Mouse (Mus musculus) spleen, adult 2 months (tissue): ENCODE data around the gene Adh4.

Experiments
- CTCF ChIP-seq: fragments of 200-500 bp; IDR thresholded peaks from 2 replicates; pipeline ENCODE4 v1.5.1; 2011; ENCODE audit warnings: mild to moderate bottlenecking, inconsistent platforms; ENCODE audit not compliant: insufficient read depth, insufficient read length, insufficient replicate concordance; ENCODE audit errors: extremely low read depth
- POLR2A ChIP-seq: fragments of 200-500 bp; IDR thresholded peaks from 2 replicates; pipeline ENCODE4 v1.6.1; 2011; ENCODE audit warnings: low read depth, low read length, inconsistent platforms

DNA sequence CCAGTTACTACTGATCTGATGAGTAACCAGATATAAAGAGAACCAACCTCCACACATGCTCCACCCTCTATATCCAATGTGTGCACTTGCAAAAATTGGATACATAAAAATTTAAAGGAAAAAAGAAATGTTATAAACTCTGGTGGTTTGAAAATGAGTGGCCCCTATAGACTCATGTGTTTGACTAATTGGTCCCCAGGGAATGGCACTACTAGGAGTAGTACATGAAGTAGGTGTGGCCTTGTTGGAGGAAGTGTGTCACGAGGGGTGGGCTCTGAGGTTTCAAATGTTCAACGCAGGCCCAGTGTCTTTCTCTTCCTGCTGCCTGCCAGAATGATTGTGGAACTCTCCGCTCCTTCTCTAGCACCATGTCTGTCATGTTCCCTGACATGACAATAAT is 46.6 kb downstream of the Adh4 start:
- TF ChIP-seq POLR2A (no peak), CTCF (no peak)
